Mouse (Mus musculus): ENCODE measurements at regions not wholly inside any gene's neighbourhood (a gene's known extent, or its start where the extent isn't known, plus 50 kb on each side); places are given as distances from the start of the nearest gene placed in this dataset.

DNA sequence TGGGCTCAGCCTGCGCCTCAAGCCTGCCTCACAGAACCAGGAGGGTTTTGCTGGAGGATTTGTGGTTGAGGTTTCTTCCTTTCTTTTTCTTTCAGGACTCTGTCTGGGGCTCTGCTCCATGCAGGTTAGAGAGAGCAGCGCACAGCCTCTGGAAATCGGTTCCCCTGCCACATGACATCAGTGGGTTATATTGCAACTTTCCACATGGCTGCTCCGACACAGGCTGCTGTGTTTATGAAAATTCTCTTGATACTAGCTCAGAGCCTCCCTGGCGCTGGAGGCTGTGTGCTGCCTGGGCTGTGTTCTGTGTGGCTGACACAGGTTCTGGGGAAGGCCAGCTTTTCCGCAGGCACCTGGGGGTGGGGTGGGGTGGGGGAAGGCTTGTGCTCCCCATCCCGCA, 178.7 kb upstream of the Gm4791 start:
- DNase-seq (ENCODE audit: low read depth): no peak

DNA sequence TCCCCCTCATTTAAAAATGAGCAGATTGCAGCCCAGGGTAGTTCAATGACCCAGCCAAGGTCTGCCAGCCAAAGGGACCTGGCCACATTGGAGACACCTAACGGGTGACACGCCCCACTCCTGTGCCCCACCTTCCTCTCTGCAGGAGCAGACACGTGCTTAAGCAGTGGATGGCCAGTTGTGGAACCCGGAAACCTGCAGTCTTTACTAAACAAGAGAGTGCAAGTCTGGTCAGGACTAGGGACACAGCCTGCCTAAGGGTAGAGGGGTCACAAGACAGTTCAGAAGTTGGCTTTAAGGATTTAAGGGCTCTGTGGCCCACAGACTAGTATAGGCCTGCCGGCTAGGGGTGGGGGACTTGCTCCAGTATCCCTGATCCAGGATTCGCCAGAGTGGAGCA, 179.2 kb upstream of the Gm4791 start:
- no peak for DNase-seq (ENCODE audit: low read depth)

- DNase-seq (ENCODE audit: low read depth): no peak
Observed at GRCm38 (mm10) chr9:46816126-46816525, 182.4 kb upstream of the Gm4791 start.

- DNase-seq (ENCODE audit: low read depth): no peak
Observed at GRCm38 (mm10) chr9:46814478-46815241, 183.9 kb upstream of the Gm4791 start.

DNA sequence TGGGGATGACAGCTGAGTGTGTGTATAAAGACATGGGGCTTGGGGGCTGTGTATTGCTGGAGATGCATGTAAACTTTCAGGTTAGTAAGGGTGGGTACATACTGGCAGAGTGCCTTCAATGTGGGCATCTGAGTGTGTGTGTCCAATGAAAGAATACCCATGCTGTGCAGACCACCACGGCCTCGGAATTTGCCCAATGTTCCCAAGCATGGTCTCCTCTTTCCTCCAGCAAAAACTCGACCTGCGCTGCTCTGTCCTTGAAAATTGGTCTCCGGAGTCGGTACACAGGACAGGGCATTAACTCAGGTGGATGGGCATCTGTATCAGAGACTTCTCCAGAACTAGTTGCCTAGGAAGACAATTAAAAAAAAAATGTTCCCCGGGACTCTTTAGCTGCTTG, 188.3 kb upstream of the Gm4791 start:
- no peak for DNase-seq (ENCODE audit: low read depth)

GRCm38 (mm10) chr9:46795446-46795845, 203.1 kb upstream of the Gm4791 start:
- DNase-seq (ENCODE audit: low read depth): no peak

DNA sequence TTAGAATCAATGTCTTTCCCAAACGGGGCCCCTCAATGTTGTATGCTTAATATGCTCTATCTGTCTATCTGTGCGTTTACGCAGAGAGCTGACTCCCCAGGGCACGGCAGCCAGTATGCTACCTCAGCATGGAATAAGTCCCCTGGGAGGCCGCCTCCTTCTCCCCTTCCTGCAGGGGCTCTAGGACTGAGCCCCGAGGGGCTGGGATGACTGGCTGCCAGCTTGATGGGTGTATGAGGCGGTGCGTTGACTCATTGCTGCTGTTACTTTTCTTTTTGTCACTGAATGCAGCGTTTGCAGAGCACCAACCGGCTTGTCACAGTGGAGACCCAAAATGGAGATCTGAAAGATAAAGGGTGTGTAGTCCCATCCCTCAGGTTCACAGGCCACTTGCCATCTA, 209.5 kb upstream of the Gm4791 start:
- DNase-seq (ENCODE audit: low read depth): no peak

GRCm38 (mm10) chr9:46788456-46788855, 210.1 kb upstream of the Gm4791 start:
- DNase-seq (ENCODE audit: low read depth): no peak

DNA sequence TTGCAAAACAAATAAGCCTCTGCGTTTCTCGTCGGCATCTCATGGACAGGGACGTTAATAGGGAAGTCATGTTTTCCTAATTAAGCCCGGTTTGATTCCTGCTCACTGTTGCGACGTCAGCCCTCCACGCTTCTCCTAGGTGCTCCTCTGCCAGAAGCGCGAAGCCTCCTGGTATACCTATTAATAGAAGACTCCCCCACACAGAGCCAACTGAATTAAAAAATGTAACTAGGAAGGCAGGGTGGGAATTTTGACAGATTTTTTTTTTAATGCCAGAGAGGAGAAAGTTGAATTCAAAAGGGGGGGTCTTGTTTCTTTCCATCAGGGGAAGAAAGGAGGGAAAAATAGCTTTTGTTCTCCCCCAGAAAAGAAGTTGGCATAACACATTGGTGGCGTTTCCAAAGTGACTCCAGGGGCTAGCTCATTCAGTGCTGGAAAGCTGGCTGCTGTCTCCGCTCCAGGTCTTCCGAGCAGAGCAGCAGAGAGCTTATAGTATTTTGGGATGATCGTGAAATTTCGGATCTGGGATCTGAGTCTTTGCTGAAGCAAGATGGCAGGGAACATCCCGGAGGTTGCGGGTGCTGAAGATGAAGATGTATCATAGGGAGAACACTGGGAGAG, 214.1 kb upstream of the Gm4791 start:
- DNase-seq (ENCODE audit: low read depth): no peak

- DNase-seq (ENCODE audit: low read depth): no peak
Observed at GRCm38 (mm10) chr9:46783597-46784354, 214.8 kb upstream of the Gm4791 start.

GRCm38 (mm10) chr9:46781681-46782080, 216.9 kb upstream of the Gm4791 start:
- no peak for DNase-seq (ENCODE audit: low read depth)

DNA sequence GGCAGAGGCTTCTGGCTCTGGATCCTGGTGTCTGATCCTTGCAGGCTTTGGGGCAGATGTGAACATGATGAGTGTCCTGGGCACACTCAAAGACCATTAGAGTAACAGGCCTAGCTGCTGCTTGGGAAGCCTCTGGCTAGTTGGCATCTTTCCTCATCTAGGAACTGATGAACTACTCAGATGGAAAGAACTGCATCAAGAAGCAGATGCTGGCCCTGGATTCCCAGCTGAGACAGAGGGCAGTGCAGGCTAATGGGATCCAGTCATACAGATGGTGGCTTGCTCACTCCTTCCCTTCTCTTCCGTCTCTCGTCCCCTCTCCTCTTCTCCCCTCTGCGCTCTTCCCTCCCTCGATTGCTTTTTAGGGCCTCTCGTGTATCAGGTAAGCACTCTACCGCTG, 219.8 kb upstream of the Gm4791 start:
- no peak for DNase-seq (ENCODE audit: low read depth)

- no peak for DNase-seq (ENCODE audit: low read depth)
Observed at GRCm38 (mm10) chr9:46774821-46775220, 223.7 kb upstream of the Gm4791 start.

- DNase-seq (ENCODE audit: low read depth): no peak
Observed at GRCm38 (mm10) chr9:46760247-46760646, 238.3 kb upstream of the Gm4791 start.

GRCm38 (mm10) chr9:46757005-46757672, 241.4 kb upstream of the Gm4791 start:
- no peak for DNase-seq (ENCODE audit: low read depth)

DNA sequence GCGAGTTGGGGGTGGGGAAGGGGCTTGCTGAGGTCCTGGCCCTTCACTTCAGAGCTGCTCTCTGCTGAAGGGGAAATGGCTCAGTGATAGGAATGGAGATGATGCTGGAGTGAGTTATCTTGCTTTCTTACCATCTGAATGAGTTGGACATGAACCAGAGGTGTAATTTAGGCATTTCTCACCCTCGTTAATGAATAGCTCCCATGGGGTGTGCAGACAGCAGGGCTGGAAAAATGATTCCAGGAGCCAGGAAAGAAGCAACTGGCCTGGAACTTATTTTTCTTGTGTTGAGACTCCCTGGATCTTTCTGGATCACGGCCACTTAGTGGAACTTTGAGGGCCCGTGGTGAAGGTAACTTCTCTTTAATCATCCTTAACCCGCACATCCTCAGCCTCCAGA, 246.6 kb upstream of the Gm4791 start:
- no peak for DNase-seq (ENCODE audit: low read depth)

- no peak for DNase-seq (ENCODE audit: low read depth)
Observed at GRCm38 (mm10) chr9:46749441-46749840, 249.1 kb upstream of the Gm4791 start.

DNA sequence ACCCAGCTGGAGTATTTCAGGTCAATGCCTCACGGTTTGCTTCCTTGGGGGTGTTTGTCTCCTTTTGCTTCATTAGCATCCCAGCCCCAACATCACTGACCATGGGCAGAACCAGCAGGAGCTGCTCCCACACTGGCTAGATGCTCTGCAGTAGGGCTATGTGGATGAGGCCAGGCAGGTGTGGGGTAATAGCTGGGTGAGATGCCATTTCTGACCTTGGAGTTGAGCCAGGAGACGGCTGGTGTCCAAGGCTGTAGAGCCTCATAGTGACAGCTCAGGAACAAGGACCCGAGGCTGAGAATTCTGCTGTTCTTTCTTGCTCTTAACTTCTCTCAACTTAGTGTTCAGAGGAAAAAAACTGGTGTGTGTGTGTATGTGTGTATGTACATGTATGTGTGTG, 252.3 kb upstream of the Gm4791 start:
- no peak for DNase-seq (ENCODE audit: low read depth)

GRCm38 (mm10) chr9:46740496-46740895, 258.0 kb upstream of the Gm4791 start:
- DNase-seq (ENCODE audit: low read depth): no peak

- no peak for DNase-seq (ENCODE audit: low read depth)
Observed at GRCm38 (mm10) chr9:46739341-46739740, 259.2 kb upstream of the Gm4791 start.

GRCm38 (mm10) chr9:46738634-46739033, 259.9 kb upstream of the Gm4791 start:
- no peak for DNase-seq (ENCODE audit: low read depth)

GRCm38 (mm10) chr9:46738056-46738455, 260.5 kb upstream of the Gm4791 start:
- DNase-seq (ENCODE audit: low read depth): no peak

- no peak for DNase-seq (ENCODE audit: low read depth)
Observed at GRCm38 (mm10) chr9:46737446-46737845, 261.1 kb upstream of the Gm4791 start.
